Mouse (Mus musculus): ENCODE data around the gene Rab10.

Rab10 gene

GRCm38 (mm10) chr12:3236163-3236641, 73.6 kb downstream of the Rab10 start:
- no peak for DNase-seq (ENCODE audit: low spot score)

GRCm38 (mm10) chr12:3235646-3236161, 74.1 kb downstream of the Rab10 start:
- peak; percentile 91 for DNase-seq (ENCODE audit: low spot score)

GRCm38 (mm10) chr12:3235124-3235631, 74.6 kb downstream of the Rab10 start:
- peak; percentile 97 for DNase-seq (ENCODE audit: low spot score)

GRCm38 (mm10) chr12:3234061-3234460, 75.7 kb downstream of the Rab10 start:
- DNase-seq (ENCODE audit: low spot score) = no peak

- no peak for DNase-seq (ENCODE audit: low spot score)
Measured at GRCm38 (mm10) chr12:3223352-3223751, 86.4 kb downstream of the Rab10 start.

- DNase-seq (ENCODE audit: low spot score) = no peak
Measured at GRCm38 (mm10) chr12:3210181-3210580, 99.6 kb downstream of the Rab10 start.

- no peak for DNase-seq (ENCODE audit: low spot score)
Measured at GRCm38 (mm10) chr12:3209163-3209562, 100.6 kb downstream of the Rab10 start.

Measured in left cerebral cortex, adult 11 months (tissue).